ENCODE assay signal across 9 mouse cellular contexts in genomic region chr1:159290219-159290618, GRCm38 (mm10). TPM values are rescaled to one million over a fixed set of nuclear protein-coding genes. Genes with fewer than 3 reads are reported as not detected.
DNase-seq lines count a peak whose midpoint lies in the region; ATAC-seq lines count a peak whose summit lies in the region.
"Had no signal": no experiment of that assay in that cellular context is flagged by ENCODE, and none has a peak within 500 bp of the region (broad histone marks: within the 10 kb centered on the region; RNA-seq: fewer than 3 reads in every experiment).

No protein-coding gene starts in this region.

- DNase-seq in cerebellum, postnatal 10 days, result peak; percentile 46 to 78
- no peak for DNase-seq in cerebellum, adult 9-11 months
- peak; percentile 48 for DNase-seq in layer of hippocampus, adult 11-12 months (ENCODE audit: low spot score)
- no peak for DNase-seq in layer of hippocampus, postnatal 25 days (ENCODE audit: extremely low spot score in 1 of 2, low spot score in 1 of 2)
- peak; percentile 55 for DNase-seq in A20 (ENCODE audit: low read depth, low spot score)
- DNase-seq in embryo, embryonic 11 days, result peak; percentile 53
- DNase-seq in thymus, postnatal 25 days, result no peak
- DNase-seq: cerebellum, adult 11-12 months had no signal

- no peak for ATAC-seq in erythroblast, adult 5-6 weeks (replicated peaks; ENCODE audit: low FRiP score, poor library complexity, severe bottlenecking)

RNA-seq across cellular contexts. Expression of gene Cop1, which starts 58.1 kb away (rescaled TPM):
- total RNA-seq in layer of hippocampus, postnatal 25 days (2021), result 100 to 1,000 TPM; 145 TPM
- 80.0 and 85.3 TPM in 2 replicates for total RNA-seq in erythroblast, adult 5-6 weeks (2015; ENCODE audit: low replicate concordance)
- total RNA-seq in erythroblast, adult 5-6 weeks (2017; ENCODE audit: low replicate concordance), result 108 and 116 TPM in 2 replicates

Comparison
In these comparisons a context has a peak if more than half of its experiments do, and no peak if none do; other contexts are left out.
1. DNase-seq: peak in cerebellum, postnatal 10 days (2 of 2), layer of hippocampus, adult 11-12 months (single experiment), A20 (single experiment) and embryo, embryonic 11 days (single experiment); none in cerebellum, adult 9-11 months (single experiment), layer of hippocampus, postnatal 25 days (0 of 2) and thymus, postnatal 25 days (single experiment).